Mouse (Mus musculus): ENCODE data around the gene Tead4.

The Tead4 gene

DNA sequence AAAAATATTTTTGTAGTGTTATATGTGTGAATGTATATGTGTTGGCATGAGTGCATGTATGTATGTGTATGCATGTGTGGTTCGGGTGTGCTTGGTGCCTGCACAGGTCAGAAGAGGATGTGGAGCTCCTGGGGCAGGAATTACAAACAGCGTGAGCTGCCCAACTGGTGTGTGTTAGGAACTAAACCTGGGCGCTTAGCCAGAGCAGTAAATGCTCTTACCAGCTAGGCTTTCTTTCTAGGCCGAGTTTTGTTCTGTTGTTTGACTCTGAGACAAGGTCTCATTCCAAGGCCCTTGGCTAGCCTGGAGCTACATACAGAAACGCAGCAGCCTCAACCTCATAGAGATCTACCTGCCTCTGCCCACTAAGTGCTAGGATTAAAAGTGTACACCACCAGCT, 9.3 kb downstream of the Tead4 start:
- no peak for DNase-seq (ENCODE audit: low spot score in 2 of 2)

DNA sequence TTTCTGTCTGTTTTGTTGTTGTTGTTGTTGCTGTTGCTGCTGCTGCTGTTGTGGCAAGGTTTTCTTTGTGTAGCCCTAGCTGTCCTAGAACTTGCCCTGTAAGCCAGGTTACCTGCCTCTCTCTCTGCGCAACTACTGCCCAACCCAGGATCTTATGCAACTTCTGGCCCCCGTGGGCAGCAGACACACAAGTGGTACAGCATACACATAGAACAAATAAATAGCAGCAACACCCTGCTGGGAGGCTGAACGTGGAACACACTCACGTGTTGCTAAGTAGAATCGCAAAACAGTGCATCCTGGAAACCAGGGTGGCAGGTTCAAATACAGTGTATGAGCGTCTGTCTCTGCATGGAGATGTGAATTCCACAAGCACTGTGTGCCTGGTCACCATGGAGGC, 11.9 kb downstream of the Tead4 start:
- DNase-seq (ENCODE audit: low spot score in 2 of 2), result no peak

DNA sequence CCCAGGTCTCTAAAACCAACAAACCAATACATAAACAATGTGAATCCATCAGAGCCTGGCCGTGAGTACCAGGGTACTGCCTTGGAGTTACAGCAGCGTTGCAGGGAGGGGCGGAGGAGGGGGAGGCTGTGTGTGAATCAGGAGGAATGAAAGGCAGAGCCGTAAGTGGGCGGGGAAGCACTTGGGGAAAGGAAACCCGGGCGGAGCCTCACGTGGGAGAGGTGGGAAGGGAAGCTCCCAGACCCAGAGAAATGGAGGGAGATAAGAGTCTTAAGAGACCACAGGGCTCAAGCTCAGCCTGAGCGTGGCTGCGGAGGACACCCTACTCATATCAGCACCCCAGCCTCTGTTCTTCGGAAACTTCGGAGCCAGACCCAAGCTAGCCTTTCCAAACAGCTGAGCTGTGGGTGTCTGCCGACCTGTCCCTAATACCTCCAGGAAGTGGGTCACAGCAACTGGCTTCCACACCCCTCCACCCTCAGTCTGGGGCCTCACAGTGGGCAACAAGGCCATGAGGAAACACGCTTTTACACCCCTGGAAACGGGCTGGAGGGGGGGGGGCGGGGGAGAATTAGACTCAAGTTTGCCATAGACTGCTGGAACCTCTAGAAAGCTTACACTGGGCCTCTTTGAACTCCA, 14.7 kb downstream of the Tead4 start:
- DNase-seq (ENCODE audit: low spot score in 2 of 2), result no peak

DNA sequence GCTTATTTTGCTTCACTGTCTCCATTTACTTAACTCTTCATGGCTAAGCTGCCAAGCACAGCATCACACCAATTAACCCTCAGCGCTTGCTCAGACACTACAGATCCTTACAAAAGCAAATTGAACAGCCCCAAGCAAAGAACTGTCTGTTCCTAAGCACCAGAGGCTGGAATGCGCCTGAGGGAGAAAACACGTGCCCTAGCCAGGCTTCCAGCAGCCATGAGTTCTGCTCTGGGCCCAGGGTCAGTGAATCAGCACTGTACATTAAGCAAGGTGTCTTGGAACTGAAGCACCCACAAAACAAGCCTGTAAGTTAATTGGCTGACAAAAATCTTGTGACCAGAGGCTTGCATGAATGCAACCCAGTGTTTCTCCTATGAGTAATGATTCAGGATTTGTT, 18.5 kb downstream of the Tead4 start:
- no peak for DNase-seq (ENCODE audit: low spot score in 2 of 2)

DNA sequence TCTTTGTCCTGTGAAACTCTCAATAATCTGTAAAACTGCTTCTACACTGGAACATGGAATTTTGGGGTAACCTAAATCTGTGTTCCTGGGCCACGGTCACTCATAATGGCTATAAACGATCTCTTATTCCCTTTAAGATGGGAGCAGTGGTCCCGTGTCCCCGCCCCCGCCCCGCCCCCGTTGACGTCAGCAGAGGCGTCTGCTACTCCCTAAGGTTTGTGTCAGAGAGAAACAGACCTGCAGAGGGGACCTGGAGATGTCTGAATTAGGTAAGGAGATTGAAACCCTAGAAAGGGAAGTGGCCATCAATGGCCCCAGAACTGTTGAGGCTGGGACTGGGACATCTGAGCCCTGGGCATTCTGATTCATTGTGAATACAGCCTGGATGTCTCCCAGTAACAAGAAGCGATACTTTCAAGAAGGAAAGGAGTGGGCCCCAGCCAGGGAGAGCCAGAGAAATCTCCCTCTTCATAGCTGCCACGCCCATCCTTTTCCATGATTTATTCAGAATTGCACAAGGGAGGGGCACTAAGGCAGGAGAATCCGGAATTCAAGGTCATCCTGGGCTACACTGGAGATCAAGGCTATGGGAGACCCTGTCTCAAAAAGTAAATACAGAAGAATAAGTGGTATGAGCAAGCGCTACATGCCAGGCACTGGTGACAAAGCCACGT, 20.0 kb downstream of the Tead4 start:
- DNase-seq (ENCODE audit: low spot score in 2 of 2), result no peak

DNA sequence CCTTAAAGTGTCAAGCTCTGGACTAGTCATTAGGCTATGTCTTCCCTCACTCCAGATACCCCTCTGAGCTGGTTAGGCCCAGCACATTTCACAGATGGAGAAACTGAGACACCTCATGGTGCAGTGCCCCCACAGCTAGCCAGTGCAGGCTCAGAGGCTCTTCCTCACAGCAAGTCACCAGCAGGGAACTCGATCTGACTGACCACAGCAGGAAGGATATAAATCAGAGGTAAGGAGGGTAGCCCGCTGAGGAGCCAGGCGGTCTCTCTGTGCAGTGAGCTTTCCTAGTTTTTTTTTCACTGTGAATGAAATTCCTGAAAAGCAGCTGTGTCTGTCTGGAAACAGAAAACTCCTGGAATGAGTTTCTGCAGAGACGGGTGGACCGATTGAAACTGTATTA, 21.0 kb downstream of the Tead4 start:
- DNase-seq (ENCODE audit: low spot score in 2 of 2), result no peak

DNA sequence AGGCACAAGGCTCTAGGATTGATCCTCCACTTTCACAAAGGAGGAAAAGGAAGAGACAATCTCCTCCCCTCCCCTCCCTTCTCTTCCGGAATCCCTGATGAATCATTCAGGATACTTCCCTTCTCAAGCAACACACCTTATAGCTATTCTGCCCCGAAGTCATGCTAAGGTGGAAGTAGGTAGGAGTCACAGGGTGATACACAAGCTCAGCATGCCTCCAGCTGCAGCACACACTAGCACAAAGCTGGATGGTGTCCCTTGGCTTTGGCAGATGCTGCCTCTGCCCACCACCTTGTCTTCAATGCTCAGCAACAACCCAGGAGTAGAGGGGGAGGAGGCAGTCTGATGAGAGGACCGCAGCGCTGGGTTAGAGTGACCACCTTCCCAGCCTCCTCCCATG, 21.5 kb downstream of the Tead4 start:
- no peak for DNase-seq (ENCODE audit: low spot score in 2 of 2)

DNA sequence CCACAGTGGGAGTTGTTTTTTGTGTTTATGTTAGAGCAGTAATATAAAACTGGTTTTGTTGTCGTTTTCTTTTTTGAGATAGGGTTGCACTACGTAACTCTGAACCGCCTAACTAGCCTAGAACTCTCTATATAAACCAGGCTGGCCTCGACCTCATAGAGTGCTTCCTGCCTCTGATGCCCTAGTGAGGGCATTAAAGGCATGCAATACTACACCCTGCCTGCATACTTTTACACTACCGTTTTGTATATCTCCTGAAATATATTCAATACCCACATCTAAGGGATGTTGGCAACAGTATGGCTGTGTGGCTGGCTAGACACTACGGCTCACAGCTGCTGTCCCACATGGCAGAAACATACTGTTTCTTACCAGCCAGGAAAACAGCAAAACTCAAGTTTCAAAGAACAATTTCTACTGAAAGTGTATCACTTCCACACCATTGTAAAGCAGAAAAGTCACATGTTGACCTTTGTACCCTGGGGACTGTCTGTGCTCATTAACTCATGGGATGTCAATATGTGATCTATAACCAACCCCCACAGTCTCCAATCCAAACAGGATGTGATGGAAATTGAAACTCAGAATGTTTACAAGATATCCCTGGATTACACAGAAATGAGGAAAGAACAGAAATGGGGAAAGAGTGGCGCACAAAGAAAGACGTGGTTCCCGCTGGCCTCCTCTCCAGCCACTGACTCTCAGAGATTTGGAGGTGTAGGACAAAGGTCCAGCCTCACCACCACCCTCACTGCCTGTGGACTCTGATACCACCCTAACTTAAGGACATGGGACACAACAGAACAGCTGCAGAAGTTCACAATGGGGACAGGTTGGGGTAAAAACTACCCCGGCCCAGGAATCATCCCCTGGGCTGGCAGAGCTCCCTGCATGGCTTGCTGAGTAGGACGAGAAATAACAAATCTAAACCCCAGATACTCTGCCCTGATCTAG, 23.2 kb downstream of the Tead4 start:
- DNase-seq (ENCODE audit: low spot score in 2 of 2), result no peak

DNA sequence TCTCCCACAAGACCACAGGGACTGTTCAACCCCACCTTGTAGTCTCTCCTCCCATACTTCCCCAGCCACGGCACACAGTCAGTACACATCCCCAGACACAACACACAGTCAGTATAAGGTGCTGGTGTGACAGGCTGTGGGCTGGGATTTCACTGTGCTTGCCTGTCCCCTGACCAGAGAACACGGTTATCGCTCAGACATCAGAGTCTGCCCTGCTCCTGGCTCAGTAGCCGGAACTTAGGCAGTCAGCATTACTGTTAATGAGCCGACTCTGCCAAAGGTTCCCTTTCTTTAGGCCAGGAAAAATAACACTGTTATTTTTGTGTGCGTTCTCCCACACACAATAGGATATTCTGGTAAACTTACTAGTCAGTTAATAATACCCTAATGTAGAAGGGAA, 24.3 kb downstream of the Tead4 start:
- no peak for DNase-seq (ENCODE audit: low spot score in 2 of 2)

DNA sequence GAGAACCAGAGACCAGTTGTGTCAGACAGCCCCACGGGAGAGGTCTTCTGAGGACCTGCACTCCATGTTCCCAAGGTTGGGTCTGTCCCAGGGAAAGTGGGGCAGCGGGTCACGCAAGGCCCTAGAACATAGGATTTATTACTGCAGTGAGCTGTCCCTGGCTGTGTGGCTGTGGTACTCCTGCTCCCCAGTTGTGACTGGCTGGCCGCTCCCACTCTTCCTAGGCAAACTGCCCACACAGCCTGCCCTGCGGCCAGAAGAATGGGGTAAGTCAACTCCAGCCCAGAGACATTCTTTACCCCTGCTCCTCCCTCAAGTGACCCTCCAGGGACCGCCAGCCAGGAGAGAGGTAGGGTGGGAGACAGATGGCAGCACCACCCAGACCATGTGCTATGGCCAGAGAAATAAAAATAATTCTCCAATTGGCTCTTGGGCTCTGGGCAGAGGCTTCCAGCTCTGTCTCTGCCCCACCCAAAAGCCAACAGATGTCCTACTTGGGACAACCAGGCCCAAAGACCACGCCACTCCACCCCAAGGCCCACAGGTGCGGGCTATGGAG, 25.0 kb downstream of the Tead4 start:
- no peak for DNase-seq (ENCODE audit: low spot score in 2 of 2)

DNA sequence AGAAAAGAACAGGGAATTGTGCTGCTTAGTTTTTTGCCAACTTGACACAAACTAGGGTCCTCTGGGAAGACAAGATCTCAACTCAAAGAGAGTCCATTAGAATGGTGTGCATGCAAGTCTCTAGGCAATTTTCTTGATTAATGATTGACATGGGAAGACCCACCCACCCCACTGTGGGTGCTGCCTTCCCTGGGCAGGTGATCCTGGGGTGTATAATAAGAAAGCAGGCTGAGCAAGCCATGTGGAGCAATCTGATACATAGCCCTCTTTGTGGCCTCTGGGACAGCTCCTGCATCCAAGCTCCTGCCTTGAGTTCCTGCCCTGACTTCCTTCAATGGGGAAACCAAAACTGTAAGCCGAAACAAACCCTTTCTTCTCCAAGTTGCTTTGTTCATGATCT, 27.1 kb downstream of the Tead4 start:
- no peak for DNase-seq (ENCODE audit: low spot score in 2 of 2)

DNA sequence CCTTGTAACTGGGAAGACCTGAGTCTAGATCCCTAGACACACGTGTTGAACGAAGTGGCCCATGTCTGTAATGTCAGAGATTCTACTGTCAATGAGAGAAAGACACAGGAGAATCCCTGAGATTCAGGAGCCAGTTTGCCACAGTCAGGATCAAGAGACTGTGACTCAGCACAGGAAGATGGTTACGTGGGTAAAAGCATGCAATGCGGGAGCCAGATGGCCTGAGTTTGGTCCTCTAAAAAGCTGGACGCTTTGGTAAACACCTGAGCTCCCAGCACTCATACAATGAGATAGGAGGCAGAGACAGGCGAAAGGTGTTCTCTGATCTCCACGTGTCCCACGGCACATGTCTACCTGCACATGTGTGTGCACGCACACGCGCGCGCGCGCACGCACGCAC, 27.9 kb downstream of the Tead4 start:
- no peak for DNase-seq (ENCODE audit: low spot score in 2 of 2)

DNA sequence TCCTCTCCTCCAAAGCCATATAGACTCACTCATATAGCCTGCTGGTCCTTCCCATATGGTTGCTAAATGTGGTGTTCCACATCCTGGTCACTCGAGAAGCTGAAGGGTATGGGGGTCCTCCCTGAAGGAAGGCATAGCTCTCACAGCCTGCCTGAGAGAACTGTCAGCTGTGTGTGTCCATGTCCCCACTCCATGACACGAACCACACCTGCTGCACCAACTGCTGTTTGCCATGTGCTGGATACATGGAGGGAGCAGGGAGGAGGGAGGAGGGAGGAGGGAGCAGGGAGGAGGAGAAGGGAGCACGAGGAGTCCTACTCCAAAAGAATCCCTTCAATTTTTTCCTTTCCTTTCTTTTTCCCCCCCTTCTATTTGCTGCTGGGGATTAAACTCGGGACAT, 30.8 kb downstream of the Tead4 start:
- DNase-seq (ENCODE audit: low spot score in 2 of 2), result no peak

DNA sequence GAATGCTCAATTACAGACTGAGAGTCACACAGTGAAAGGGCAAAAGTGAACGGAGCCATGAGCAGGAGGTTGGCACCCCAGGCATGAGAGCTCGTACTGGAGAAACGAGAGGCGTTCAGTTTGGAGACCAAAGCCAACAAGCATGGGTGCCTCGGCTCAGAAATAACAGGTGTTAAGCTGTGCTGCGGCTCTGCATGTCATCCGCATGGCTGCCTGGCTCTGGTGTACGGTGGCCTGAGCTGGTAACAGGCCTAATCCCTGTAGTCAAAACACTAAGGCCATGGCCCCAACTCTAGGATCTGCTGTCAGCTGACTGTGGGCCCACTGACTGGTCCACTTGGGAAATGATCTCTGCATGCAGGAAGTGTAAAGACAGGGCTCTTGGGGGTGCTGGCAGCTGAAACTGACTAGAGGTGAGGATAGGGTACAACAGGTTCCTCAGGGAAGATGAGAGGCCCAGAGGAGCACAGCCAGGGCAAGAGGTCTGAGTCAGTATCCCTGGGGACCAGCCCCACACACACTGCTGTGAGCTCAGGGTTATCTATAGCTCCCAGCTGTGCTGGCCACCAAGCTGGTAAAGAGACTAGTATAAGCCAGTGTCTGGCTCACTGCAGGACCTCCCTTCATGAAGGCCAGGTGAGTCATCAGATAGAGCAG, 35.6 kb downstream of the Tead4 start:
- no peak for DNase-seq (ENCODE audit: low spot score in 2 of 2)

DNA sequence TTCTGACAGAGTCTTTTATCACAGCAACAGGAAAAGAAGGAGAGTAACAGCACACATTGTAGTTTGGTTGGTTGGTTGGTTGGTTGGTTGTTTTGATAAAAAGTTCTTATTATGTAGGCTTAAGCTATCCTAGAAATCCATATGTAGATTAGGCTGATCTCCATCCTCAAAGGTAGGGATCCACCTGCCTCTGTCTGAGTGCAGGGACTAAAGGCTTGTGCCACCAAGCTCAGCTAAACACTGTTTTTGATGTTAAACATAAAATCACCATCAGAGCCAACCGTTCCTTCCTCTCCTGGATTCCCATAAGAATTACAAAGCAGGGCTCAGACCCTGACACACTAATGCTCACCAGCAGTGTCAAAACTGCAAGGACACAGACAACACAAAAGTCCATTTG, 39.1 kb downstream of the Tead4 start:
- DNase-seq (ENCODE audit: low spot score in 2 of 2), result no peak

DNA sequence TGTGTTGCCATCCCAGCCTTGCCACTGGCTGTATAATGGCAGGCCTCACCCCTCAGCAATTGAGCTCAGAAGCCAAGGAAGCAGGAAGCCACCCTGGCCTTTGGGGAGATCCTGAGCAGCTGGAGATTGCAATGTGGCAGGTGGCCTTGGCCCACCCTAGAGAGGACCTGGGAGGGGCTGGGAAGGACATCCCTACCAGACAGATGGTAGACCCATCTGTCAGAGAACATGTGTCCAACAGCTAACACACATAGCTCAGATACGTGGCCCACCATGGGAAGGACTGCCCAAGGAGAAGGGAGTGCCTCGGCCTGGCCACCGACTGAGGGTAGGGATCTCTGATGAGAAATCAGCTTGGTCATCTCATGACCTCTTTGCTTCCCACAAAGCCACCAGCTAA, 41.4 kb downstream of the Tead4 start:
- no peak for DNase-seq (ENCODE audit: low spot score in 2 of 2)

DNA sequence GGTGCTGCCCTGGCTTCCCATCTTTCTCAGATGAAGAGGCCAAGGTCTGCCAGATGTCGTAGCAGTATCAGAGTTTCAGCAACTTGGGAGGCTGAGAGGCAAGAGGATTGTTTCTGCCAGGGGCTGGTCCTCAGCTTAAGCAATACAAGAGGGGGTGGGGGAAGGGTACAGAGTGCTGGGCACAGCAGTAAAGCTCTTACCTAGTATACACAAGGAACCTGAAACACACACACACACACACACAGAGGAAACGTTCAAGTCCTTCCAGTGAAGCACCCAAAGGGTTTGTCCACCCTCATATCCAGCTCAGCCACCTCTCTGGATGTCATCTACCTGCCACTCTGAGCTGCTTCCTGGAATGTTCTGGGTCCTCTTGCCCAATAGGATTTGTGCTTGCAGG, 44.7 kb downstream of the Tead4 start:
- DNase-seq (ENCODE audit: low spot score in 2 of 2), result no peak

DNA sequence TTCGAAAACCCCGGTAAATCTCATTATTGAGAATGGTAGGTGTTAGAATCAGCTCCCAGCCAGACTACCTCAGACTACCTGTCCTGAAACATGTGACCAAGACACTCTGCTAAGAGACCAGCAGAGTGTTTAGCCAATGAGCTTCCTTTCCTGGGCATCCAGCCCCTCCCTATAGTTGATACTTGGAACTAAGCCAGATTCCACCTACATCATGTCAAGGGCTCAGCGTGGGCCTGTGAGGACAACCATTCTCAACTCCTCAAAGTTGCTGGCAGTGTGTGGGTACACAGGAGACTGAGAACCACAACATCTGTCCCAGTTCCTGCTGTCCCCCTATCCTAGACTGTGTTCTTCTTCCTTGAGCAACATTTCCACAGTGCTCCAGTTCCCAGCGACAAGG, 45.3 kb downstream of the Tead4 start:
- DNase-seq (ENCODE audit: low spot score in 2 of 2), result no peak

DNA sequence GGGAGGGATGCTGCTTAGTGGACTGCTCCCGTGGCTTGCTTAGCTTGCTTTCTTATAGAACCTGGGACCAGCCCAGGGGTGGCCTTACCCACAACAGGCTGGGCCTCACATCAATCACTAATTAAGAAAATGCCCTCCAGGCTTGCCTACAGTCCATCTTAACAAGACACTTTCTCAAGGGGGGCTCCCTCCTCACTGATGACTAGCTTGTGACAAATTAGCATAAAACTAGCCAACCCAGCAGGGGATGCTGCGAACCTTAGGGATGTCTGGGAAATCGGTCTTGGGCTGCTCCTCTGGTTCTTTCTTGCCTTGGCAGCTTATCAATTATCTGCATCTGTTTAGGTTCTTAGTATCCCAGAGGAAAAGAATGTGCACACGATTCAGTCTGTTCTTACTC, 46.1 kb downstream of the Tead4 start:
- DNase-seq (ENCODE audit: low spot score in 2 of 2), result no peak

DNA sequence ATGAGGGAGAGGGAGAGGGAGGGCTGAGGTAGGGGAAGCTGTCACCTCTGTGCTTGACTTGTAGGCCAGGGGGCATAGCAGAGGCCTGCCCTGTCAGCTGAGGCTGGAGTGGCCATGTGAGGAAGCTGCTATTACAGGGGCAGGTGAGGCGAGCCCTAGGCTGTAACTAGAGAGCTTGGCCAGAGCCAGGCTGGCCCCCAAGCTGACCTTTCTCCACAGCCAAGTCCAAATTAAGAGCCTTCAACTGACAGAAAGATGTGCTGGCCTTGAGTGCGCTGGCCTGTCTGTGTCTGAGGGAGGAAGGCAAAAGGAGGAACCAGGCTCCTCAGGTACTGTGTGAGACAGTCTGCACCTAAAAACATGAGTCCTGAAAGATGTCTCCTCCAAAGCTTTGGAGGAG, 47.5 kb downstream of the Tead4 start:
- no peak for DNase-seq (ENCODE audit: low spot score in 2 of 2)

DNA sequence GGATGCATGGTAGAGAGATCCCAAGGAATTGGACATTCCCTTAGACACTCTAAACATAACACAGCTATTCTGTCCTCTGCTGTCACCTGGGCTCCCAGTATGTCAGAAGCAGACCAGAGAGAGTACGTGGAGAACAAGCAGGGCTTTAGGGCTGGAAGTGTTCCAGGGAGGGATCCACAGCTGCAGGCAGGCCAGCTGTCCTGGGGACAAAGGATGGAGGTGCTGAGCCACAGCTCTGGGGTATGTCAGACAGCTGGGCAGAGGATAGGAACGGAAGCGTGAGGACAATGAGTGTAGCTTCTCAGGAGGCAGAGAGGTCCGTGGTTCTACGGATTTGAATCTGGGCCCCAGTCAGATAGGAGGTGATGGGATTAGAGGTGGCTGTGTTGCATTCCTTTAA, 50.0 kb downstream of the Tead4 start:
- no peak for DNase-seq (ENCODE audit: low spot score in 2 of 2)

Measured in cerebellum, postnatal 4 days (tissue).